Mouse (Mus musculus) cortical plate, adult 2 months (tissue): Measurements from ENCODE around the gene Lingo1.

Source experiments
- CTCF ChIP-seq: fragments of 200-500 bp; IDR thresholded peaks from 2 replicates; pipeline ENCODE4 v1.5.1; 2011; ENCODE audit warnings: mild to moderate bottlenecking, control low read depth, low read length; ENCODE audit not compliant: insufficient read depth; ENCODE audit errors: extremely low read depth
- POLR2A ChIP-seq: fragments of 200-500 bp; IDR thresholded peaks from 2 replicates; pipeline ENCODE4 v1.6.1; 2011; ENCODE audit warnings: mild to moderate bottlenecking, low read length, control low read depth; ENCODE audit not compliant: insufficient read depth; ENCODE audit errors: extremely low read depth

DNA sequence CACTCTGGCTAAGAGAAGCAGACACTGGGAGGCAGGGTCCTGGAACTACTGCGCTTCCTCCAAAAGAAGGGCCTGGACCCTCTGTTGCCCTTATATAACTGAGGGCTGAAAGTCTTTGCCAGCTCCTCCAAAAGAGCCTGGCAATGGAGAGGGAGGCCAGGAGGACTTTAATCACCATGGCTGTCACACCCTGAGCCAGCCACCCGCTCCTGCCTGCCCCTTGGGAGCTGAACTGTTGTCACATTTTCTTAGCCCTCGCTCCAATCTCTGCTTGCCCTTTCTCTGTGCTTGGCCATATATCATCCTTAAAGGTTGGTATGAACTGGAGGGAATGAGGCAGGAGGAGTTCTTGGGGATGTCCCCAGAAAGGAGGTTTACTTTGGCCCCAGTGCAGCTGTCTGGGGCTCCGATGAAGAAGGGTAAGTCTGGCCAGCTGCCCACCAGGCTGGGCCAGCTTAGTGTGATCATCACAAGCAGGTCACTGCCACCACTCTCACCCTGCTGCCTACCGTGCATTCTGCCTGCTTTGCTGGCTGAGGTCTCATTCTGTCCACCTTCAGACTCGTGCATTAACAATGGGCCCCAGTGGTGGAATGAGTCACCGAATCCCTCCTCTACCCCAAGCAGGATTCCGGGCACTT is 204.9 kb downstream of the Lingo1 start:
- TF ChIP-seq POLR2A, result no peak
- no peak for TF ChIP-seq CTCF
